Mouse (Mus musculus): ENCODE results near the gene Slc9b1. TPM values are rescaled to one million over a fixed set of nuclear protein-coding genes. Genes with fewer than 3 reads are reported as not detected.

Slc9b1 gene
- polyA plus RNA-seq, 1 experiment = 20.9 TPM

DNA sequence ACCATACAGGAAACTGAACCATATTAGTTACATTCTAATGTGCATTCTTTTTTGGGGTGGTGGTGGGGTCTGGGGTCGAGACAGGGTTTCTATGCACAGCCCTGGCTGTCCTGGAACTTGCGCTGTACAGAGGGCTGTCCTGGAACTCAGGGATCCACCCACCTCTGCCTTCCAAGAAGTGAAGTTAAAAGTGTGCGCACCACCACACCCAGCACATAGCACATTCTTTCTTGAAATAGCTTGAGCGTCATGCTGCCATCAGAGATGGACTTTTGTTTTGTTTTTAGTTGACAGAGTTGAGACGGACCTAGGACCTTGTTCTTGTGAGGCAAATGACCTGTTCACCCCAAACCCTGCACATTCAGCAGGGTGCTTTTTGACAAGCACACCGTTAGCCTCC lies 20.7 kb upstream of the Slc9b1 start:
- Histone ChIP-seq H3K27me3 (ENCODE audit: control insufficient read depth, insufficient read depth, low read length, poor library complexity, severe bottlenecking) (no peaks in the 10 kb centered on the region), H3K4me1 (ENCODE audit: control insufficient read depth, insufficient read depth, low read length) (no peaks in the 10 kb centered on the region), H3K4me3 (ENCODE audit: low read depth, low read length) (no peak overlapping the region), H3K9me3 (replicated peaks; ENCODE audit: control insufficient read depth, insufficient read depth, low read length, poor library complexity, severe bottlenecking) (no peaks in the 10 kb centered on the region), H3K9ac (ENCODE audit: low read depth, poor library complexity, severe bottlenecking) (no peak overlapping the region), H3K27ac (ENCODE audit: insufficient read depth, low read length) (no peak overlapping the region), H3K36me3 (ENCODE audit: control insufficient read depth, insufficient read depth, low read length, poor library complexity, severe bottlenecking) (no peaks in the 10 kb centered on the region)
- no peak for TF ChIP-seq POLR2A (IDR thresholded peaks at IDR 0.05; ENCODE audit: insufficient read depth, low read length)
- TF ChIP-seq CTCF (IDR thresholded peaks at IDR 0.05; ENCODE audit: low read depth, low read length) = no peak
- TF ChIP-seq EP300 (IDR thresholded peaks at IDR 0.05; ENCODE audit: insufficient read depth, low read depth, low read length) = no peak

DNA sequence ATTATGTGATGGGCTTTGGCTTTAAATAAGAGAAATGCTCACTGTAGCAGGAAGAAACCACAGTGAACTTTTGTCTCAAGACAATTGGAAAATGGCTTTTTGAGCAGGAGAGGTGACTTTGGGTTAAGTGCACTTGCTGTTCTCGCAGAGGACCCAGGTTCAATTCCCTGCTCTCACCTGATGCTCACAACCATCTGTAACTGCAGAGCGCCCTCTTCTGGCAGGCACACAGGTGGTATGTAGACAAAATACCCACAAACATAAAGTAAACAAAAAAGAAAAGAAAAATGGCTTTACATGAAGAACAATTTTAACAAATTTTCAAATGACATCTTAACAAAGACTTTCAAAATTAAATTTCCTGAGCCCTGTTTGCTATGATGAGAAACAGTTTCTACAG lies 20.2 kb upstream of the Slc9b1 start:
- no peaks in the 10 kb centered on the region for H3K36me3 ChIP-seq (ENCODE audit: control insufficient read depth, insufficient read depth, low read length, poor library complexity, severe bottlenecking)
- peaks cover 2% of the 10 kb centered on the region for H3K4me1 ChIP-seq (ENCODE audit: control insufficient read depth, insufficient read depth, low read length)
- TF ChIP-seq EP300 (IDR thresholded peaks at IDR 0.05; ENCODE audit: insufficient read depth, low read depth, low read length) (no peak), CTCF (IDR thresholded peaks at IDR 0.05; ENCODE audit: low read depth, low read length) (peak; percentile 72)
- no peak overlapping the region for H3K9ac ChIP-seq (ENCODE audit: low read depth, poor library complexity, severe bottlenecking)
- no peak overlapping the region for H3K4me3 ChIP-seq (ENCODE audit: low read depth, low read length)
- H3K27ac ChIP-seq (ENCODE audit: insufficient read depth, low read length) = no peak overlapping the region
- no peaks in the 10 kb centered on the region for H3K9me3 ChIP-seq (replicated peaks; ENCODE audit: control insufficient read depth, insufficient read depth, low read length, poor library complexity, severe bottlenecking)
- H3K27me3 ChIP-seq (ENCODE audit: control insufficient read depth, insufficient read depth, low read length, poor library complexity, severe bottlenecking) = no peaks in the 10 kb centered on the region

DNA sequence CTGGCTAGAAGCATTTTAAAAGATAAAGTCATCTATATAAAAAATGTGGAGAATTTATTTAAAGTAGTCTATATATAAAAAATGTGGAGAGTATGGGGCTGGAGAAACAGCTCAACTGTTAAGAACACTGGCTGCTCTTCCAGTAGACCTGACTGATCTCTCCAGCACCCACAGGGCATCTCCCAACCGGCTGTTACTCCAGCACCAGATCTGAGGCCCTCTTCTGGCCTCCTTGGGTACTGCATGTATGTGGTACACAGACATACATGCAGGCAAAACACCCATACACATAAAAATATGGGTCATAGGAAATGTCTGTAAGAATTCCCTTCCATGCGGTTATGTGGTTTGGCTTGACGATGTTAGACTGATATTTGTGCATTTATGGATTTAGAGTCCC lies 19.3 kb upstream of the Slc9b1 start:
- H3K36me3 ChIP-seq (ENCODE audit: control insufficient read depth, insufficient read depth, low read length, poor library complexity, severe bottlenecking) = no peaks in the 10 kb centered on the region
- no peak overlapping the region for H3K27ac ChIP-seq (ENCODE audit: insufficient read depth, low read length)
- H3K4me1 ChIP-seq (ENCODE audit: control insufficient read depth, insufficient read depth, low read length) = peaks cover 2% of the 10 kb centered on the region
- no peak overlapping the region for H3K4me3 ChIP-seq (ENCODE audit: low read depth, low read length)
- TF ChIP-seq POLR2A (IDR thresholded peaks at IDR 0.05; ENCODE audit: insufficient read depth, low read length) = no peak
- peak; percentile 66 for TF ChIP-seq CTCF (IDR thresholded peaks at IDR 0.05; ENCODE audit: low read depth, low read length)
- TF ChIP-seq EP300 (IDR thresholded peaks at IDR 0.05; ENCODE audit: insufficient read depth, low read depth, low read length) = no peak
- H3K9ac ChIP-seq (ENCODE audit: low read depth, poor library complexity, severe bottlenecking) = no peak overlapping the region
- H3K9me3 ChIP-seq (replicated peaks; ENCODE audit: control insufficient read depth, insufficient read depth, low read length, poor library complexity, severe bottlenecking) = no peaks in the 10 kb centered on the region
- H3K27me3 ChIP-seq (ENCODE audit: control insufficient read depth, insufficient read depth, low read length, poor library complexity, severe bottlenecking) = no peaks in the 10 kb centered on the region

DNA sequence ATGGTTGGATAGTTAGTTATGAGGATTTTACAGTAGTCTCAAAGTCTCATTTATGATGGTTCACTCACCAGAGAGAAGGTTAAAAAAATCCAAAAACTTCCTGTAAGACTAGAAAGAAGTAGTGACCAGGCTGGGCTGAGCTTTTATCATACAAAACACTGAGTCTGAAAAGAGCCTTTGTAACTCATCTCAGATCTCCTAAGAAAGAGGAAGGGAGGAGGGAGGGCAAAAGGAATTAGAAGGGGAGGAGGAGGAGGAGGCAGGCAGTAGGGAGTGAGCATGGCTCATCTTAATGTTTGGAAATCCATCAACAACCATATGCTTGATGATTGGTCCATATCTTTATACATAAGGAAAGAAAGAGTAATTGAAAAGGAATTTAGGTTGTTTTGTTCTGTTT lies 15.1 kb upstream of the Slc9b1 start:
- no peaks in the 10 kb centered on the region for H3K9me3 ChIP-seq (replicated peaks; ENCODE audit: control insufficient read depth, insufficient read depth, low read length, poor library complexity, severe bottlenecking)
- H3K4me3 ChIP-seq (ENCODE audit: low read depth, low read length) = no peak overlapping the region
- no peaks in the 10 kb centered on the region for H3K27me3 ChIP-seq (ENCODE audit: control insufficient read depth, insufficient read depth, low read length, poor library complexity, severe bottlenecking)
- H3K4me1 ChIP-seq (ENCODE audit: control insufficient read depth, insufficient read depth, low read length) = peaks cover 2% of the 10 kb centered on the region
- TF ChIP-seq CTCF (IDR thresholded peaks at IDR 0.05; ENCODE audit: low read depth, low read length) (no peak), EP300 (IDR thresholded peaks at IDR 0.05; ENCODE audit: insufficient read depth, low read depth, low read length) (no peak), POLR2A (IDR thresholded peaks at IDR 0.05; ENCODE audit: insufficient read depth, low read length) (no peak)
- H3K36me3 ChIP-seq (ENCODE audit: control insufficient read depth, insufficient read depth, low read length, poor library complexity, severe bottlenecking) = no peaks in the 10 kb centered on the region
- no peak overlapping the region for H3K9ac ChIP-seq (ENCODE audit: low read depth, poor library complexity, severe bottlenecking)
- H3K27ac ChIP-seq (ENCODE audit: insufficient read depth, low read length) = peak overlapping the region; percentile 81

DNA sequence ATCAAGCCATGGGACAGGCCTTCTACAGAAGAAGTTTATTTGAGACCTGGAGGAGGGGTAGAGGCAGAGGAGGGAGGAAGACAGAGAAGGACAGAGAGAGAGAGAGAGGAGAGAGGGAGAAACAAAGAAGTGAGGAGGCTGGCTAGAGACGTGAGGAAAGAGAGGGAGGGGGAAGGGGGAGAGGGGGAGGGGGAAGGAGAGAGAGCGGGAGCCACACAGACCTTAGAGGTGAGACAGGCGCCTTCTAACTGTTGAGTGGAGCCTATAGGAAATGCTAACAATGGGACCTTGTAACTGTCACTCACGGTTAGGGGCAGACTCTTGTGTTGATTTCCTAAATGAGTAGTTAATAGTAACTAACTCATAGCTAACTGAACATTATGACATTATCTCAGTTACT lies 14.1 kb upstream of the Slc9b1 start:
- H3K27ac ChIP-seq (ENCODE audit: insufficient read depth, low read length) = peak overlapping the region; percentile 31; the same call in 1 of the 2 replicates
- no peak overlapping the region for H3K9ac ChIP-seq (ENCODE audit: low read depth, poor library complexity, severe bottlenecking)
- H3K36me3 ChIP-seq (ENCODE audit: control insufficient read depth, insufficient read depth, low read length, poor library complexity, severe bottlenecking) = no peaks in the 10 kb centered on the region
- TF ChIP-seq CTCF (IDR thresholded peaks at IDR 0.05; ENCODE audit: low read depth, low read length) (no peak), POLR2A (IDR thresholded peaks at IDR 0.05; ENCODE audit: insufficient read depth, low read length) (no peak), EP300 (IDR thresholded peaks at IDR 0.05; ENCODE audit: insufficient read depth, low read depth, low read length) (no peak)
- peaks cover 2% of the 10 kb centered on the region for H3K4me1 ChIP-seq (ENCODE audit: control insufficient read depth, insufficient read depth, low read length)
- no peak overlapping the region for H3K4me3 ChIP-seq (ENCODE audit: low read depth, low read length)
- H3K27me3 ChIP-seq (ENCODE audit: control insufficient read depth, insufficient read depth, low read length, poor library complexity, severe bottlenecking) = no peaks in the 10 kb centered on the region
- H3K9me3 ChIP-seq (replicated peaks; ENCODE audit: control insufficient read depth, insufficient read depth, low read length, poor library complexity, severe bottlenecking) = no peaks in the 10 kb centered on the region

DNA sequence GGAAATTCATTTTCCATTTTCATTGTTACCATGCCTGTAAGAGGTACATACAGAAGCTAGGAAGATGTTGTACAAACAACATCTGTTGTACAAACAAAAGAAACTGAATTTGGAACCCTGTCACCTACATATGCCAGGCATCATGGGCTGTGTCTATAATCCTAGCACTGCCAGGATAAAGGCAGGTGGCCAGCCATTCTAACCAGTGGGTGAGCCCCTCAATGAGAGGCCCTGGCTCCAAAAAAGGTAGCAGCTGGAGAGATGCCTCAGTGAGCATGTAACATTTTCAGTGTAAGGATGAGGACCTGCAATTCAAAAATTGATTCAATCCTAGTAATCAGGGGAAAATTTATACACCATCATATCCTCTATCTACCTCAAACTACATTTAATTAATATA lies 1.2 kb downstream of the Slc9b1 start:
- H3K4me3 ChIP-seq (ENCODE audit: low read depth, low read length) = no peak overlapping the region
- H3K27me3 ChIP-seq (ENCODE audit: control insufficient read depth, insufficient read depth, low read length, poor library complexity, severe bottlenecking) = no peaks in the 10 kb centered on the region
- no peak overlapping the region for H3K27ac ChIP-seq (ENCODE audit: insufficient read depth, low read length)
- no peak overlapping the region for H3K9ac ChIP-seq (ENCODE audit: low read depth, poor library complexity, severe bottlenecking)
- no peaks in the 10 kb centered on the region for H3K4me1 ChIP-seq (ENCODE audit: control insufficient read depth, insufficient read depth, low read length)
- TF ChIP-seq EP300 (IDR thresholded peaks at IDR 0.05; ENCODE audit: insufficient read depth, low read depth, low read length) = no peak
- TF ChIP-seq POLR2A (IDR thresholded peaks at IDR 0.05; ENCODE audit: insufficient read depth, low read length) = no peak
- no peak for TF ChIP-seq CTCF (IDR thresholded peaks at IDR 0.05; ENCODE audit: low read depth, low read length)
- no peaks in the 10 kb centered on the region; the same call in none of the 2 replicates for H3K36me3 ChIP-seq (ENCODE audit: control insufficient read depth, insufficient read depth, low read length, poor library complexity, severe bottlenecking)
- no peaks in the 10 kb centered on the region for H3K9me3 ChIP-seq (replicated peaks; ENCODE audit: control insufficient read depth, insufficient read depth, low read length, poor library complexity, severe bottlenecking)
